Comparison of ENCODE assay signal across 10 mouse cellular contexts in genomic region chrX:141723936-141724335, GRCm38 (mm10). TPM values are rescaled to one million over a fixed set of nuclear protein-coding genes. Genes with fewer than 3 reads are reported as not detected.
DNase-seq lines count a peak whose midpoint lies in the region; ATAC-seq and TF ChIP-seq lines count a peak whose summit lies in the region.
"Had no signal": no experiment of that assay in that cellular context is flagged by ENCODE, and none has a peak within 500 bp of the region (broad histone marks: within the 10 kb centered on the region; RNA-seq: fewer than 3 reads in every experiment).

No protein-coding gene starts in this region.

- intact Hi-C loops in heart, postnatal 14 days (cut with DNase I), result no loop called here

- H3K9me3 ChIP-seq in heart, embryonic 15.5 days (replicated peaks), result no peaks in the 10 kb centered on the region
- H3K9me3 ChIP-seq in kidney, embryonic 15.5 days (replicated peaks), result no peaks in the 10 kb centered on the region
- no peaks in the 10 kb centered on the region for H3K9me3 ChIP-seq in neural tube, embryonic 14.5 days (ENCODE audit: control insufficient read depth, low read length)
- H3K9me3 ChIP-seq: G1E had no signal

- H3K27ac ChIP-seq in heart, embryonic 15.5 days, result no peak overlapping the region
- H3K27ac ChIP-seq in embryonic fibroblast, embryonic 13.5 days (ENCODE audit: insufficient read depth, low read length), result no peak overlapping the region
- no peak overlapping the region for H3K27ac ChIP-seq in kidney, embryonic 15.5 days
- H3K27ac ChIP-seq in neural tube, embryonic 14.5 days (ENCODE audit: low read depth, low read length), result no peak overlapping the region

- no peak for TF ChIP-seq POLR2A in embryonic fibroblast, embryonic 13.5 days (IDR thresholded peaks at IDR 0.05; ENCODE audit: low read depth, low read length)

- ATAC-seq in heart, embryonic 15.5 days (replicated peaks; ENCODE audit: insufficient number of reproducible peaks, insufficient read depth, low FRiP score, low read depth), result no peak
- no peak; the same call in 1 of the 2 replicates for ATAC-seq in kidney, embryonic 15.5 days (replicated peaks; ENCODE audit: low FRiP score)
- ATAC-seq in neural tube, embryonic 14.5 days (ENCODE audit: low read depth), result no peak
- no peak for ATAC-seq in cerebellum, adult (ENCODE audit: insufficient number of reproducible peaks, low FRiP score, low TSS enrichment)

- peak overlapping the region; percentile 46 for H3K4me3 ChIP-seq in heart, embryonic 15.5 days
- 0 out of 2 replicates have a peak overlapping the region, but pooled peaks have one; percentile 13 for H3K4me3 ChIP-seq in embryonic fibroblast, embryonic 13.5 days (ENCODE audit: insufficient read depth, low read length)
- peak overlapping the region; percentile 44 for H3K4me3 ChIP-seq in kidney, embryonic 15.5 days (replicated peaks)
- peak overlapping the region; percentile 37 for H3K4me3 ChIP-seq in neural tube, embryonic 14.5 days (ENCODE audit: low read depth, low read length)
- H3K4me3 ChIP-seq: erythroblast, embryonic 14.5 days had no signal

- H3K4me1 ChIP-seq in heart, embryonic 15.5 days (replicated peaks), result peaks cover 17% of the 10 kb centered on the region
- no peaks in the 10 kb centered on the region for H3K4me1 ChIP-seq in embryonic fibroblast, embryonic 13.5 days (ENCODE audit: control insufficient read depth, insufficient read depth, low read length)
- peaks cover 18% of the 10 kb centered on the region; the same call in 1 of the 2 replicates for H3K4me1 ChIP-seq in kidney, embryonic 15.5 days
- H3K4me1 ChIP-seq in neural tube, embryonic 14.5 days (ENCODE audit: control insufficient read depth, insufficient read depth, low read length), result no peaks in the 10 kb centered on the region

- no peaks in the 10 kb centered on the region for H3K36me3 ChIP-seq in heart, embryonic 15.5 days
- no peaks in the 10 kb centered on the region for H3K36me3 ChIP-seq in kidney, embryonic 15.5 days
- no peaks in the 10 kb centered on the region for H3K36me3 ChIP-seq in neural tube, embryonic 14.5 days (ENCODE audit: control insufficient read depth, insufficient read depth, low read length)
- H3K36me3 ChIP-seq: G1E had no signal

- peaks cover 70% of the 10 kb centered on the region for H3K27me3 ChIP-seq in heart, embryonic 15.5 days
- peaks cover 85% of the 10 kb centered on the region for H3K27me3 ChIP-seq in kidney, embryonic 15.5 days
- peaks cover 32% of the 10 kb centered on the region for H3K27me3 ChIP-seq in neural tube, embryonic 14.5 days (ENCODE audit: control insufficient read depth, insufficient read depth, low read length)

- H3K4me2 ChIP-seq in heart, embryonic 15.5 days, result peak overlapping the region; percentile 70
- H3K4me2 ChIP-seq in kidney, embryonic 15.5 days, result peak overlapping the region; percentile 66
- H3K4me2 ChIP-seq in neural tube, embryonic 14.5 days (ENCODE audit: low read depth, low read length), result peak overlapping the region; percentile 56

- H3K9ac ChIP-seq in heart, embryonic 15.5 days, result no peak overlapping the region
- no peak overlapping the region for H3K9ac ChIP-seq in kidney, embryonic 15.5 days
- H3K9ac ChIP-seq in neural tube, embryonic 14.5 days (replicated peaks; ENCODE audit: low read depth, low read length), result no peak overlapping the region

- no peak for DNase-seq in heart, postnatal 14 days
- DNase-seq in gastrocnemius, postnatal 25 days, result no peak
- DNase-seq in lung, postnatal 4 days, result no peak

- no peak for TF ChIP-seq CTCF in embryonic fibroblast, embryonic 13.5 days (IDR thresholded peaks at IDR 0.05; ENCODE audit: borderline replicate concordance, insufficient read depth, low read length)

- WGBS in heart, embryonic 15.5 days, result 13% methylated on average over 16 of the region's 16 CpGs
- WGBS in kidney, embryonic 15.5 days, result 25% methylated on average over 16 of the region's 16 CpGs
- WGBS in neural tube, embryonic 14.5 days, result 20% methylated on average over 16 of the region's 16 CpGs

RNA-seq across cellular contexts. Expression of gene Irs4, which starts 1.1 kb away (rescaled TPM):
- 0.05 TPM in 1 of 2 replicates, not detected in the other for polyA plus RNA-seq in heart, embryonic 15.5 days (2015; fragmentation: Nextera tagmentation; extraction: Ambion mirVana)
- not detected for total RNA-seq in heart, postnatal 14 days (2021)
- polyA plus RNA-seq in embryonic fibroblast, embryonic 13.5 days (2011; ENCODE audit: insufficient read length, low read depth, missing spikeins), result not detected in 2 replicates
- polyA plus RNA-seq in kidney, embryonic 15.5 days (2015; fragmentation: Nextera tagmentation; extraction: Ambion mirVana), result 0.12 and 0.17 TPM in 2 replicates
- polyA plus RNA-seq in neural tube, embryonic 14.5 days (2014; fragmentation: Nextera tagmentation; extraction: Ambion mirVana), result 0.58 and 0.87 TPM in 2 replicates
- not detected for total RNA-seq in gastrocnemius, postnatal 25 days (2021)
- polyA plus RNA-seq: erythroblast, embryonic 14.5 days; G1E had no signal
